Mouse (Mus musculus) retina, adult 2 months (tissue): ENCODE data around the gene Tmem247.

Source experiments
- DNase-seq: peaks from one replicate; pipeline ENCODE4 v3.0.0-alpha.2; 2012; ENCODE audit warnings: low read depth, low spot score

Tmem247 gene

GRCm38 (mm10) chr17:86913003-86913607 is 4.0 kb upstream of the Tmem247 start:
- DNase-seq: no peak

GRCm38 (mm10) chr17:86915540-86915939 is 1.6 kb upstream of the Tmem247 start:
- no peak for DNase-seq

DNA sequence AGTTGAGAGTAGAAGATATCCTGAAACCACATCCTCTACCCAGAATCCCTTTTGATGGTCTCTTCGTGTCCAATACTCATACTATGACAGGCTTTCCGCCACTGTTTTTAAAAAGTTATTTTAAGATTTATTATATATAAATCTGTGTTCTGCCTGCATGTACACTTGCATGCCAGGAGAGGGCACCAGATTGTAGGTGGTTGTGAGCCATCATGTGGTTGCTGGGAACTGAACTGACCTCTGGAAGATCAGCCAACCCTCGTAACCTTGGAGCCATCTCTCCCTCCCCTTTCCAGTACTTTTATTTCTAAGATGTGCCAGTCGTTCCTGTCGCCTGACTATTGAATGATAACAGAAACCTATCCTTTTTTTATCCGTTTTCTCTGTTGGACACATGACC is 1.6 kb downstream of the Tmem247 start:
- no peak for DNase-seq

GRCm38 (mm10) chr17:86919729-86920128 is 2.6 kb downstream of the Tmem247 start:
- DNase-seq: no peak

GRCm38 (mm10) chr17:86924679-86925078 is 7.5 kb downstream of the Tmem247 start:
- DNase-seq: no peak

DNA sequence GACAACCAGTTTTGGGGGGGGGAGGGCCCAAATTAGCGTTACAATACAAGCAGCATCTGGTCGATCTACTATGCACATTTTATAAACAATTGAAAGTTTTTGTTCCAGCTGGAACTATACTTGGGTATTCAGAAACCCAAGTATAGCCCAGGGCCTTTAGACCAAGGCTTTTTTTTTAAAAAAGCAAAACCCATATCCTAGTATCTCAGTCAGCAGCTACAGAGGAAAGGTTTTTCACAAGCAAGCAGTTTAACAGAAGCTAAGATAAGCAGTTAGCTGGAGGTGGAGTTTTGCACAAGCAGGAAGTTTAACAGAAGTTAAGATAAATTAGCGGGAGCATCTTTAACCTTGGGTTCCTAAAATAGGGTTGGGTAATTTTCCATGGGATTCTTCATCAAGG is 9.7 kb downstream of the Tmem247 start:
- DNase-seq: no peak

GRCm38 (mm10) chr17:86929355-86929754 is 12.2 kb downstream of the Tmem247 start:
- no peak for DNase-seq

- no peak for DNase-seq
Measured at GRCm38 (mm10) chr17:86929981-86930380, 12.8 kb downstream of the Tmem247 start.

- no peak for DNase-seq
Measured at GRCm38 (mm10) chr17:86932896-86933295, 15.7 kb downstream of the Tmem247 start.

DNA sequence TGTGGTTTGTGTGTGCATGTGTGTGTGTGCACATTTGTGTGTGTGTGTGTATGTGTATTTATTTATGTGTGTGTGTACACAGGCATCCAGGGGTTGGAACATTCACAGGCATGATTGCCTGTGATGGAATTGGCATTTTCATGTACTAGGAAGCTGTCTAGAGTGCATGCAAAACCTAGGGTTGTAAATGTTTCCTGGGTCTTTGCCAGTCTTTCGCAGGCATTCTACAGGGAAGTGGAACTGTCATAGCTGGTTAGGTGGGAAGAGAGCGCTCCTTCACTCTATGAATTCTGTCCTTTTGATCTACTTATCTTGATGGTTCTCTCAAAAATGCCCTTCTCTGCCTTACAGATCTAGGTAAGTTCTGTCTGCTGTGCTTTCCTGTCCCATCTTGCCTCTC is 19.9 kb downstream of the Tmem247 start:
- no peak for DNase-seq

GRCm38 (mm10) chr17:86937497-86938155 is 20.5 kb downstream of the Tmem247 start:
- peak; percentile 38 for DNase-seq

GRCm38 (mm10) chr17:86938683-86939082 is 21.5 kb downstream of the Tmem247 start:
- no peak for DNase-seq

GRCm38 (mm10) chr17:86942112-86942511 is 25.0 kb downstream of the Tmem247 start:
- DNase-seq: no peak

GRCm38 (mm10) chr17:86943158-86943557 is 26.0 kb downstream of the Tmem247 start:
- no peak for DNase-seq

GRCm38 (mm10) chr17:86946078-86946477 is 28.9 kb downstream of the Tmem247 start:
- DNase-seq: no peak

DNA sequence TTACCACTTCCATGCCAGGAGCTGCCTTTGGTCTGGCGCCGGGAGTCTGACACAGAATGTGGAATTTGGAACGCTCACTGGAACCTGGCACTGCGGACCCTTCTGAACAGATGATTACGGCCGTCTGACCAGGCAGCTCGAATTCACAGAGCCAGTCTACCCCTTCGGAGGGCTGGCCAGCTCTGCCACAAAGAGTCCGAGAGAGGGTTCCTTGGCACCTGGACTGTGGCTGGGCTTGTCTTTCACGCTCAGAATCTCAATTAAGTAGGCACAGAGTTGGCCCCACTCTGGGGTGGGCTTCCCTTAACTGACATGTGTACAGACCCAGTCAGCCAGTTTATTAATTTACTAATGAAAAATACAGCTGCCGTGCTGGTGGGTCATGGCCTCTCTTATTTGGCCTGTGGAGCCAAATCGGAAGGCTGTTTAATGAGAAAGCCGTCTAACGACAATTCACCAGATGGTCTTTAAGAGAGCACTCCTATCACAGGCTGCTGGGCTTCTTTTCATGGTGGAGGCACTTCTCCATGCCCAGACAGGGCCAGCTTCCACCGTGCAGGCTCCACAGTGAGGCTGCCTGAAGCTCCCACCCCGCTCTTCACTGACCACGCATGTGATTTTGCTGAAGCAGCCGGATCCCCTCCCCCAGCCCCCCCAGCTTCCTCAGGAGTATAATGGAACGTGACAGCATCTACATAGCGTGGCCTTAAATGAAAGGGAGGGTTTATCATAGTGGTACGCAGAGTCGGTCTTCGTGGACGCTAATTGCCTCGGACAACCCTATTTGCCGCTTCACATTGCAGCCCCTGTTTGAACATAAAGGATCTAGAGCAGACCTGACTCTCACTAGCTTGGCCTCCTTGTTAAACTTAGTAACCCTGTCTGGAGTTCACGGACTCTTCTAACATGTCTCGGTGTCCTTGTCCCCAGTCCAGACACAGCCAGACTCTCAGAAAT is 31.0 kb downstream of the Tmem247 start, which contains the start of gene Atp6v1e2:
Gene Atp6v1e2 (minus strand): TSS at position 58 of the 957 bp plus-strand sequence.
- no peak for DNase-seq

- no peak for DNase-seq
Measured at GRCm38 (mm10) chr17:86948801-86949200, 31.7 kb downstream of the Tmem247 start.

- DNase-seq: no peak
Measured at GRCm38 (mm10) chr17:86957239-86957638, 40.1 kb downstream of the Tmem247 start.

GRCm38 (mm10) chr17:86957968-86958367 is 40.8 kb downstream of the Tmem247 start:
- DNase-seq: no peak

DNA sequence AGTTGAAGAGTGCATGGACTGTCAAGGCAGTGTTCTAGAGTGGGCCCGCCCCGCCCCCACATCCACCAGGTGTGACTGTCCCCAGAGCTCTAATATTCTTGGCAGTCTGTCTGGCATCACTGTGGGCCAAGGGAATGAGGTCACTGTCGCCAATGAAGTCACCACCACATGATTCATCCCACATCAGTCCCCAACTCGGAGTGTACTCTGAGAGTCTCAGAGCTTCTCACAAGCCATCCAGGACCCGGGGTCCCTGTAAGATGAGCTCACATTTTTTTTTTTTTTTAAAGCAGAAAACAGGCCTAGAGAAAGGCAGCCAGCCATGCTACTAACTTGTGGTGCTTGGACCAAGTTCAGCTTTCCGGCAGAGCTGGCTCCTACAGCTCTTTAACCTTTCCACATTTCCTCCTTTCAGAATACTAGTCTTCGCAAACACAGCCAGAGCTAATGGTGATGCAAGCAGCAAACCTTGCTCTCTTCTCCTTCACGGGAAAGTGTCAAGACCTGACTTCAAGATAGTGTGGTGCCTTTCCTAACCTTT is 44.2 kb downstream of the Tmem247 start:
- no peak for DNase-seq

- peak; percentile 54 for DNase-seq
Measured at GRCm38 (mm10) chr17:86962297-86962893, 45.2 kb downstream of the Tmem247 start.
